Mouse (Mus musculus) MEL (cell line): ENCODE data around the gene Ypel3.

Source experiments
- CTCF ChIP-seq, 3 experiments: IDR thresholded peaks in 2 of 3; conservative IDR thresholded peaks in 1 of 3; 2 replicates each; pipeline ENCODE4 v1.5.1; 2011 to 2012; ENCODE audit warnings: low read length in 3 of 3, low read depth in 2 of 3, mild to moderate bottlenecking in 2 of 3, improper control_type of control experiment in 1 of 3, inconsistent platforms in 1 of 3, mixed read lengths in 1 of 3, moderate library complexity in 1 of 3; ENCODE audit not compliant: control insufficient read depth in 1 of 3, insufficient read depth in 1 of 3, poor library complexity in 1 of 3, severe bottlenecking in 1 of 3
- EP300 ChIP-seq, 2 experiments: IDR thresholded peaks; 2 replicates each; pipeline ENCODE4 v1.6.1; 2011; ENCODE audit warnings: improper control_type of control experiment in 2 of 2, low read length in 2 of 2, low read depth in 1 of 2, mild to moderate bottlenecking in 1 of 2
- ETS1 ChIP-seq: IDR thresholded peaks from 2 replicates; pipeline ENCODE4 v1.6.1; 2012; ENCODE audit warnings: low read depth, mild to moderate bottlenecking, inconsistent platforms, low read length, improper control_type of control experiment, moderate library complexity
- MAFK ChIP-seq: IDR thresholded peaks from 2 replicates; pipeline ENCODE4 v1.6.1; 2011; ENCODE audit warnings: low read depth, mild to moderate bottlenecking, low read length, improper control_type of control experiment, borderline replicate concordance
- MAX ChIP-seq: IDR thresholded peaks from 2 replicates; pipeline ENCODE4 v1.6.1; 2011; ENCODE audit warnings: low read length, improper control_type of control experiment
- MAZ ChIP-seq: IDR thresholded peaks from 2 replicates; pipeline ENCODE4 v1.6.1; 2012; ENCODE audit warnings: low read depth, mild to moderate bottlenecking, inconsistent platforms, low read length, improper control_type of control experiment
- MEF2A ChIP-seq: IDR thresholded peaks from 2 replicates; pipeline ENCODE4 v1.6.1; 2014; ENCODE audit warnings: low read depth, mild to moderate bottlenecking, inconsistent platforms, low read length, improper control_type of control experiment; ENCODE audit not compliant: poor library complexity, insufficient replicate concordance, severe bottlenecking; ENCODE audit errors: extremely low read depth
- POLR2A ChIP-seq, 2 experiments: IDR thresholded peaks; 2 replicates each; pipeline ENCODE4 v1.6.1; 2011 to 2012; ENCODE audit warnings: low read length in 2 of 2, mild to moderate bottlenecking in 2 of 2, control low read depth in 1 of 2, improper control_type of control experiment in 1 of 2, low read depth in 1 of 2, moderate library complexity in 1 of 2; ENCODE audit not compliant: control insufficient read depth in 1 of 2, insufficient read depth in 1 of 2, poor library complexity in 1 of 2
- POLR2AphosphoS2 ChIP-seq: IDR thresholded peaks from 2 replicates; pipeline ENCODE4 v1.6.1; 2011; ENCODE audit warnings: low read length, improper control_type of control experiment
- RAD21 ChIP-seq: IDR thresholded peaks from 2 replicates; pipeline ENCODE4 v1.6.1; 2011; ENCODE audit warnings: mild to moderate bottlenecking, low read depth, low read length, improper control_type of control experiment
- TCF12 ChIP-seq: IDR thresholded peaks from 2 replicates; pipeline ENCODE4 v1.6.1; 2014; ENCODE audit warnings: low read depth, mild to moderate bottlenecking, inconsistent platforms, low read length, improper control_type of control experiment, moderate library complexity
- USF1 ChIP-seq: IDR thresholded peaks from 2 replicates; pipeline ENCODE4 v1.6.1; 2014; ENCODE audit warnings: low read depth, mild to moderate bottlenecking, inconsistent platforms, low read length, improper control_type of control experiment, moderate library complexity

GRCm38 (mm10) chr7:126798127-126799049, 21.6 kb downstream of the Ypel3 start:
- TF ChIP-seq CTCF (IDR thresholded peaks at IDR 0.05 in 2 of 3, conservative IDR thresholded peaks at IDR 0.05 in 1 of 3; ENCODE audit: control insufficient read depth in 1 of 3, insufficient read depth in 1 of 3, low read depth in 2 of 3, low read length in 3 of 3, poor library complexity in 1 of 3, severe bottlenecking in 1 of 3), result no peak
- 0 out of 4 replicates have a peak, but pooled peaks of 1 of the 2 experiments have one; percentile 2 for TF ChIP-seq EP300 (IDR thresholded peaks at IDR 0.05; ENCODE audit: low read depth in 1 of 2, low read length in 2 of 2)
- no peak for TF ChIP-seq TCF12
- TF ChIP-seq MAX, result peak; percentile 86
- peak; percentile 60; the same call in 1 of the 2 replicates for TF ChIP-seq USF1
- no peak for TF ChIP-seq MAFK
- no peak for TF ChIP-seq MEF2A
- no peak; the same call in 1 of the 2 replicates for TF ChIP-seq POLR2AphosphoS2
- peak in 1 of 2 experiments; percentile 6; a peak in 1 of 4 replicates for TF ChIP-seq POLR2A (IDR thresholded peaks at IDR 0.05; ENCODE audit: control insufficient read depth in 1 of 2, insufficient read depth in 1 of 2, low read depth in 1 of 2, low read length in 2 of 2, poor library complexity in 1 of 2)
- TF ChIP-seq ETS1, result peak; percentile 72
- 0 out of 2 replicates have a peak, but pooled peaks have one; percentile 35 for TF ChIP-seq MAZ
- no peak for TF ChIP-seq RAD21
